Mouse (Mus musculus) limb, embryonic 12.5 days (tissue): ENCODE results near the gene Aamp. TPM values are rescaled to one million over a fixed set of nuclear protein-coding genes. Genes with fewer than 3 reads are reported as not detected.
"Not testable (repeated sequence)": the region's sequence is repeated elsewhere in the genome, so short reads cannot be mapped to it uniquely, and the experiment has no call there.

Source experiments
- ATAC-seq: fragments of 200-750 bp; cut with Nextera tagmentation; 2 replicates; pipeline ENCODE4 v1.8.0; 2017; ENCODE audit warnings: low read depth, moderate TSS enrichment; ENCODE audit not compliant: insufficient number of reproducible peaks, insufficient read depth, low FRiP score, low TSS enrichment
- H3K27ac ChIP-seq: fragments of 300-500 bp; sonication (generic); 2 replicates; pipeline ENCODE4 v1.5.1; 2016; ENCODE audit warnings: mild to moderate bottlenecking, moderate library complexity
- H3K27me3 ChIP-seq: fragments of 300-500 bp; sonication (generic); 2 replicates; pipeline ENCODE4 v1.6.1; 2016; ENCODE audit warnings: mild to moderate bottlenecking, moderate library complexity
- H3K36me3 ChIP-seq: fragments of 300-500 bp; sonication (generic); 2 replicates; pipeline ENCODE4 v1.6.1; 2016; ENCODE audit warnings: mild to moderate bottlenecking, moderate library complexity
- H3K4me1 ChIP-seq: fragments of 300-500 bp; sonication (generic); replicated peaks from 2 replicates; pipeline ENCODE4 v1.6.1; 2016
- H3K4me2 ChIP-seq: fragments of 300-500 bp; sonication (generic); 2 replicates; pipeline ENCODE4 v1.6.1; 2016; ENCODE audit warnings: mild to moderate bottlenecking, moderate library complexity
- H3K4me3 ChIP-seq: fragments of 300-500 bp; sonication (generic); replicated peaks from 2 replicates; pipeline ENCODE4 v1.5.1; 2016; ENCODE audit warnings: mild to moderate bottlenecking
- H3K9ac ChIP-seq: fragments of 300-500 bp; sonication (generic); replicated peaks from 2 replicates; pipeline ENCODE4 v1.6.1; 2016; ENCODE audit warnings: mild to moderate bottlenecking, moderate library complexity
- H3K9me3 ChIP-seq: fragments of 300-500 bp; sonication (generic); 2 replicates; pipeline ENCODE4 v1.6.1; 2016; ENCODE audit warnings: mild to moderate bottlenecking, moderate library complexity
- WGBS: fragments of 180-500 bp; shearing (Covaris S2); methylation state at CpG from one replicate; pipeline ENCODE4 v1.1.7; 2016; 5-methylcytosine and 5-hydroxymethylcytosine counted together
- polyA plus RNA-seq: library from polyadenylated mRNA; unstranded; fragments of >200 nt; fragmentation: Nextera tagmentation; extraction: Ambion mirVana; gene quantifications from 2 replicates; pipeline ENCODE4 v1.2.1, GENCODE M21; 2016

Aamp gene
- polyA plus RNA-seq, 1 experiment from 2014 or later: 202 TPM

GRCm38 (mm10) chr1:74290141-74290540, 5.6 kb upstream of the Aamp start:
- Histone ChIP-seq H3K4me1 (peaks cover 17% of the 10 kb centered on the region), H3K9me3 (no peaks in the 10 kb centered on the region), H3K27me3 (no peaks in the 10 kb centered on the region), H3K27ac (no peak overlapping the region), H3K4me2 (no peak overlapping the region), H3K4me3 (no peak overlapping the region), H3K36me3 (peaks cover 67% of the 10 kb centered on the region), H3K9ac (no peak overlapping the region)
- ATAC-seq: no peak
- 95% methylated on average over 5 of the region's 5 CpGs for WGBS

- H3K9ac ChIP-seq: no peak overlapping the region
- H3K4me2 ChIP-seq: no peak overlapping the region
- H3K4me1 ChIP-seq: peaks cover 13% of the 10 kb centered on the region
- H3K27me3 ChIP-seq: no peaks in the 10 kb centered on the region
- 77% methylated on average over 2 of the region's 2 CpGs for WGBS
- no peaks in the 10 kb centered on the region for H3K9me3 ChIP-seq
- no peak overlapping the region for H3K4me3 ChIP-seq
- H3K36me3 ChIP-seq: peaks cover 67% of the 10 kb centered on the region
- no peak for ATAC-seq
- no peak overlapping the region for H3K27ac ChIP-seq
Measured at GRCm38 (mm10) chr1:74289740-74290139, 5.2 kb upstream of the Aamp start.

- Histone ChIP-seq H3K36me3 (peaks cover 63% of the 10 kb centered on the region), H3K9ac (no peak overlapping the region), H3K27me3 (no peaks in the 10 kb centered on the region), H3K4me2 (no peak overlapping the region), H3K4me3 (no peak overlapping the region), H3K9me3 (no peaks in the 10 kb centered on the region), H3K27ac (no peak overlapping the region), H3K4me1 (peaks cover 11% of the 10 kb centered on the region)
- WGBS: 90% methylated on average over 9 of the region's 9 CpGs
- no peak for ATAC-seq
Measured at GRCm38 (mm10) chr1:74289248-74289647, 4.7 kb upstream of the Aamp start.

GRCm38 (mm10) chr1:74288327-74288726, 3.8 kb upstream of the Aamp start:
- WGBS: 78% methylated on average over 4 of the region's 4 CpGs
- Histone ChIP-seq H3K27ac (no peak overlapping the region), H3K9me3 (no peaks in the 10 kb centered on the region), H3K4me1 (peaks cover 16% of the 10 kb centered on the region), H3K36me3 (peaks cover 54% of the 10 kb centered on the region), H3K27me3 (no peaks in the 10 kb centered on the region), H3K9ac (no peak overlapping the region), H3K4me3 (no peak overlapping the region), H3K4me2 (no peak overlapping the region)
- no peak for ATAC-seq

GRCm38 (mm10) chr1:74286869-74287607, 2.5 kb upstream of the Aamp start:
- WGBS: 59% methylated on average over 15 of the region's 17 CpGs
- not testable (repeated sequence) for H3K27me3 ChIP-seq, H3K9me3 ChIP-seq, H3K9ac ChIP-seq, H3K4me2 ChIP-seq, H3K27ac ChIP-seq, H3K4me3 ChIP-seq, ATAC-seq
- H3K36me3 ChIP-seq: peaks cover 53% of the 10 kb centered on the region
- peaks cover 23% of the 10 kb centered on the region for H3K4me1 ChIP-seq

- Histone ChIP-seq H3K36me3 (peaks cover 53% of the 10 kb centered on the region), H3K27ac (no peak overlapping the region), H3K9ac (peak overlapping the region; percentile 73), H3K27me3 (no peaks in the 10 kb centered on the region), H3K4me3 (peak overlapping the region; percentile 78), H3K4me1 (peaks cover 23% of the 10 kb centered on the region), H3K4me2 (peak overlapping the region; percentile 77), H3K9me3 (no peaks in the 10 kb centered on the region)
- ATAC-seq: no peak; the same call in 1 of the 2 replicates
- WGBS: 4% methylated on average over 23 of the region's 23 CpGs
Measured at GRCm38 (mm10) chr1:74285212-74286010, 873 bp upstream of the Aamp start.

- peak overlapping the region; percentile 74 for H3K4me2 ChIP-seq
- H3K4me1 ChIP-seq: peaks cover 23% of the 10 kb centered on the region
- H3K36me3 ChIP-seq: peaks cover 55% of the 10 kb centered on the region
- H3K4me3 ChIP-seq: peak overlapping the region; percentile 78
- peak overlapping the region; percentile 69 for H3K27ac ChIP-seq
- 13% methylated on average over 15 of the region's 15 CpGs for WGBS
- H3K9ac ChIP-seq: peak overlapping the region; percentile 84
- H3K9me3 ChIP-seq: no peaks in the 10 kb centered on the region
- peak; percentile 15; the same call in 1 of the 2 replicates for ATAC-seq
- no peaks in the 10 kb centered on the region for H3K27me3 ChIP-seq
Measured at GRCm38 (mm10) chr1:74283686-74284463, 663 bp downstream of the Aamp start.

GRCm38 (mm10) chr1:74282896-74283625, 1.5 kb downstream of the Aamp start:
- ATAC-seq: no peak
- no peak overlapping the region for H3K4me3 ChIP-seq
- H3K27me3 ChIP-seq: no peaks in the 10 kb centered on the region
- H3K4me1 ChIP-seq: peaks cover 23% of the 10 kb centered on the region
- H3K4me2 ChIP-seq: peak overlapping the region; percentile 19; the same call in 1 of the 2 replicates
- H3K27ac ChIP-seq: no peak overlapping the region
- no peaks in the 10 kb centered on the region for H3K9me3 ChIP-seq
- H3K9ac ChIP-seq: no peak overlapping the region
- H3K36me3 ChIP-seq: peaks cover 51% of the 10 kb centered on the region
- 89% methylated on average over 10 of the region's 10 CpGs for WGBS

GRCm38 (mm10) chr1:74281886-74282285, 2.7 kb downstream of the Aamp start:
- H3K27ac ChIP-seq: no peak overlapping the region
- no peaks in the 10 kb centered on the region for H3K27me3 ChIP-seq
- peaks cover 49% of the 10 kb centered on the region for H3K36me3 ChIP-seq
- no peak overlapping the region for H3K4me2 ChIP-seq
- WGBS: 95% methylated on average over 8 of the region's 8 CpGs
- no peak overlapping the region for H3K4me3 ChIP-seq
- no peak for ATAC-seq
- H3K9ac ChIP-seq: no peak overlapping the region
- H3K9me3 ChIP-seq: no peaks in the 10 kb centered on the region
- peaks cover 23% of the 10 kb centered on the region for H3K4me1 ChIP-seq

- H3K4me1 ChIP-seq: peaks cover 22% of the 10 kb centered on the region
- H3K36me3 ChIP-seq: peaks cover 49% of the 10 kb centered on the region
- 71% methylated on average over 2 of the region's 2 CpGs for WGBS
- H3K4me3 ChIP-seq: no peak overlapping the region
- H3K9me3 ChIP-seq: no peaks in the 10 kb centered on the region
- H3K9ac ChIP-seq: no peak overlapping the region
- no peak overlapping the region for H3K27ac ChIP-seq
- no peaks in the 10 kb centered on the region for H3K27me3 ChIP-seq
- ATAC-seq: no peak
- no peak overlapping the region for H3K4me2 ChIP-seq
Measured at GRCm38 (mm10) chr1:74281372-74281771, 3.2 kb downstream of the Aamp start.
